Mouse (Mus musculus) spleen, adult 2 months (tissue): Measurements from ENCODE around the gene 4632433K11Rik.

Experiments
- CTCF ChIP-seq: fragments of 200-500 bp; IDR thresholded peaks from 2 replicates; pipeline ENCODE4 v1.5.1; 2011; ENCODE audit warnings: mild to moderate bottlenecking, inconsistent platforms; ENCODE audit not compliant: insufficient read depth, insufficient read length, insufficient replicate concordance; ENCODE audit errors: extremely low read depth
- POLR2A ChIP-seq: fragments of 200-500 bp; IDR thresholded peaks from 2 replicates; pipeline ENCODE4 v1.6.1; 2011; ENCODE audit warnings: low read depth, low read length, inconsistent platforms

GRCm38 (mm10) chr7:5014251-5015117 is 19.4 kb upstream of the 4632433K11Rik start, which contains the start of the genes Zfp524 and Fiz1:
- TF ChIP-seq POLR2A = no peak
- no peak for TF ChIP-seq CTCF
